Mouse (Mus musculus) limb, embryonic 13.5 days (tissue): ENCODE measurements around the gene Bbx. TPM values are rescaled to one million over a fixed set of nuclear protein-coding genes. Genes with fewer than 3 reads are reported as not detected.
A peak's percentile ranks its signal among the peaks of the same experiment; 100 is the strongest.

ENCODE experiments used
- ATAC-seq: fragments of 200-750 bp; cut with Nextera tagmentation; 2 replicates; pipeline ENCODE4 v1.8.0; 2017; ENCODE audit warnings: low read depth, moderate number of reproducible peaks, moderate TSS enrichment; ENCODE audit not compliant: low FRiP score
- H3K27ac ChIP-seq: fragments of 300-500 bp; sonication (generic); 2 replicates; pipeline ENCODE4 v1.5.1; 2015; ENCODE audit warnings: inconsistent platforms, mild to moderate bottlenecking, moderate library complexity
- H3K27me3 ChIP-seq: fragments of 300-500 bp; sonication (generic); 2 replicates; pipeline ENCODE4 v1.6.1; 2015; ENCODE audit warnings: mild to moderate bottlenecking, inconsistent platforms
- H3K36me3 ChIP-seq: fragments of 300-500 bp; sonication (generic); 2 replicates; pipeline ENCODE4 v1.6.1; 2015; ENCODE audit warnings: inconsistent platforms, mild to moderate bottlenecking, moderate library complexity
- H3K4me1 ChIP-seq: fragments of 300-500 bp; sonication (generic); 2 replicates; pipeline ENCODE4 v1.6.1; 2015; ENCODE audit warnings: inconsistent platforms
- H3K4me2 ChIP-seq: fragments of 300-500 bp; sonication (generic); replicated peaks from 2 replicates; pipeline ENCODE4 v1.6.1; 2015; ENCODE audit warnings: inconsistent platforms, mild to moderate bottlenecking, moderate library complexity
- H3K4me3 ChIP-seq: fragments of 300-500 bp; sonication (generic); 2 replicates; pipeline ENCODE4 v1.5.1; 2015; ENCODE audit warnings: moderate library complexity, mild to moderate bottlenecking, inconsistent platforms
- H3K9ac ChIP-seq: fragments of 300-500 bp; sonication (generic); 2 replicates; pipeline ENCODE4 v1.6.1; 2015; ENCODE audit warnings: mild to moderate bottlenecking, inconsistent platforms
- H3K9me3 ChIP-seq: fragments of 300-500 bp; sonication (generic); 2 replicates; pipeline ENCODE4 v1.6.1; 2016; ENCODE audit warnings: inconsistent platforms
- WGBS: fragments of 180-500 bp; shearing (Covaris S2); methylation state at CpG from one replicate; pipeline ENCODE4 v1.1.7; 2015; 5-methylcytosine and 5-hydroxymethylcytosine counted together
- polyA plus RNA-seq: library from polyadenylated mRNA; unstranded; fragments of >200 nt; fragmentation: Nextera tagmentation; extraction: Ambion mirVana; gene quantifications from 2 replicates; pipeline ENCODE4 v1.2.1, GENCODE M21; 2015

Gene Bbx
- polyA plus RNA-seq, 1 experiment from 2014 or later, result 54.4 TPM

- no peak for ATAC-seq
- Histone ChIP-seq H3K4me1 (peaks cover 17% of the 10 kb centered on the region), H3K4me3 (peak overlapping the region; percentile 52), H3K9me3 (no peaks in the 10 kb centered on the region), H3K27ac (peak overlapping the region; percentile 81), H3K27me3 (no peaks in the 10 kb centered on the region), H3K4me2 (peak overlapping the region; percentile 63), H3K36me3 (no peaks in the 10 kb centered on the region), H3K9ac (peak overlapping the region; percentile 67)
- WGBS, result 35% methylated on average over 17 of the region's 17 CpGs
These were observed 68.6 kb downstream of the Bbx start for GRCm38 (mm10) chr16:50363443-50364188.

GRCm38 (mm10) chr16:50360631-50361030 lies 71.6 kb downstream of the Bbx start:
- Histone ChIP-seq H3K27ac (no peak overlapping the region), H3K4me3 (no peak overlapping the region), H3K36me3 (no peaks in the 10 kb centered on the region; the same call in 1 of the 2 replicates), H3K27me3 (no peaks in the 10 kb centered on the region), H3K4me1 (peaks cover 13% of the 10 kb centered on the region), H3K4me2 (no peak overlapping the region), H3K9me3 (no peaks in the 10 kb centered on the region), H3K9ac (no peak overlapping the region)
- no peak for ATAC-seq
- 83% methylated on average over 7 of the region's 7 CpGs for WGBS

- no peaks in the 10 kb centered on the region for H3K27me3 ChIP-seq
- 64% methylated on average over 2 of the region's 2 CpGs for WGBS
- no peak overlapping the region for H3K4me2 ChIP-seq
- no peaks in the 10 kb centered on the region for H3K9me3 ChIP-seq
- ATAC-seq, result no peak
- no peak overlapping the region for H3K9ac ChIP-seq
- H3K4me3 ChIP-seq, result no peak overlapping the region
- H3K4me1 ChIP-seq, result no peaks in the 10 kb centered on the region
- peaks cover 4% of the 10 kb centered on the region; the same call in 1 of the 2 replicates for H3K36me3 ChIP-seq
- H3K27ac ChIP-seq, result no peak overlapping the region
These were observed 102.5 kb downstream of the Bbx start for GRCm38 (mm10) chr16:50329684-50330083.

GRCm38 (mm10) chr16:50324746-50325145 lies 107.4 kb downstream of the Bbx start:
- no peak for ATAC-seq

GRCm38 (mm10) chr16:50324292-50324691 lies 107.9 kb downstream of the Bbx start:
- Histone ChIP-seq H3K27me3 (no peaks in the 10 kb centered on the region), H3K4me1 (peaks cover 4% of the 10 kb centered on the region), H3K4me2 (no peak overlapping the region), H3K4me3 (no peak overlapping the region), H3K9me3 (no peaks in the 10 kb centered on the region), H3K9ac (no peak overlapping the region), H3K27ac (no peak overlapping the region), H3K36me3 (peaks cover 4% of the 10 kb centered on the region; the same call in 1 of the 2 replicates)
- WGBS, result 81% methylated on average over 6 of the region's 6 CpGs
- ATAC-seq, result no peak; the same call in 1 of the 2 replicates

More at GRCm38 (mm10) chr16:50324746-50325145, 107.4 kb downstream of the Bbx start:
- H3K9ac ChIP-seq, result no peak overlapping the region
- no peak overlapping the region for H3K4me2 ChIP-seq
- no peaks in the 10 kb centered on the region for H3K27me3 ChIP-seq
- H3K9me3 ChIP-seq, result no peaks in the 10 kb centered on the region
- 21% methylated on average over 2 of the region's 2 CpGs for WGBS
- no peak overlapping the region for H3K4me3 ChIP-seq
- H3K27ac ChIP-seq, result no peak overlapping the region
- H3K36me3 ChIP-seq, result peaks cover 4% of the 10 kb centered on the region; the same call in 1 of the 2 replicates
- peaks cover 4% of the 10 kb centered on the region for H3K4me1 ChIP-seq

- H3K4me1 ChIP-seq, result peaks cover 4% of the 10 kb centered on the region
- H3K9me3 ChIP-seq, result no peaks in the 10 kb centered on the region
- ATAC-seq, result no peak
- no peak overlapping the region for H3K4me2 ChIP-seq
- H3K9ac ChIP-seq, result no peak overlapping the region
- no peak overlapping the region for H3K4me3 ChIP-seq
- WGBS, result 78% methylated on average over 3 of the region's 3 CpGs
- H3K27me3 ChIP-seq, result no peaks in the 10 kb centered on the region
- no peaks in the 10 kb centered on the region for H3K36me3 ChIP-seq
- no peak overlapping the region for H3K27ac ChIP-seq
These were observed 110.8 kb downstream of the Bbx start for GRCm38 (mm10) chr16:50321368-50321767.

GRCm38 (mm10) chr16:50318255-50318654 lies 113.9 kb downstream of the Bbx start:
- no peaks in the 10 kb centered on the region for H3K9me3 ChIP-seq
- no peak overlapping the region for H3K9ac ChIP-seq
- H3K4me1 ChIP-seq, result no peaks in the 10 kb centered on the region
- WGBS, result 90% methylated on average over 3 of the region's 3 CpGs
- ATAC-seq, result no peak
- no peak overlapping the region for H3K27ac ChIP-seq
- H3K36me3 ChIP-seq, result no peaks in the 10 kb centered on the region
- H3K4me3 ChIP-seq, result no peak overlapping the region
- H3K27me3 ChIP-seq, result no peaks in the 10 kb centered on the region
- no peak overlapping the region for H3K4me2 ChIP-seq

GRCm38 (mm10) chr16:50315349-50315969 lies 116.7 kb downstream of the Bbx start:
- WGBS, result 79% methylated on average over 1 of the region's 1 CpGs
- no peak overlapping the region for H3K9ac ChIP-seq
- no peak for ATAC-seq
- no peaks in the 10 kb centered on the region for H3K9me3 ChIP-seq
- no peak overlapping the region for H3K4me2 ChIP-seq
- H3K36me3 ChIP-seq, result no peaks in the 10 kb centered on the region
- H3K4me1 ChIP-seq, result no peaks in the 10 kb centered on the region
- H3K27me3 ChIP-seq, result no peaks in the 10 kb centered on the region
- no peak overlapping the region for H3K4me3 ChIP-seq
- H3K27ac ChIP-seq, result no peak overlapping the region

- 89% methylated on average over 4 of the region's 4 CpGs for WGBS
- H3K36me3 ChIP-seq, result no peaks in the 10 kb centered on the region
- H3K9ac ChIP-seq, result no peak overlapping the region
- H3K4me3 ChIP-seq, result no peak overlapping the region
- no peaks in the 10 kb centered on the region for H3K9me3 ChIP-seq
- H3K4me2 ChIP-seq, result no peak overlapping the region
- ATAC-seq, result no peak
- no peaks in the 10 kb centered on the region for H3K4me1 ChIP-seq
- H3K27me3 ChIP-seq, result no peaks in the 10 kb centered on the region
- H3K27ac ChIP-seq, result no peak overlapping the region
These were observed 120.6 kb downstream of the Bbx start for GRCm38 (mm10) chr16:50311588-50311987.

- H3K27me3 ChIP-seq, result no peaks in the 10 kb centered on the region
- WGBS, result 79% methylated on average over 9 of the region's 9 CpGs
- H3K9ac ChIP-seq, result no peak overlapping the region
- no peaks in the 10 kb centered on the region for H3K9me3 ChIP-seq
- H3K36me3 ChIP-seq, result no peaks in the 10 kb centered on the region
- ATAC-seq, result no peak
- no peak overlapping the region for H3K27ac ChIP-seq
- no peak overlapping the region for H3K4me2 ChIP-seq
- no peaks in the 10 kb centered on the region for H3K4me1 ChIP-seq
- no peak overlapping the region for H3K4me3 ChIP-seq
These were observed 122.7 kb downstream of the Bbx start for GRCm38 (mm10) chr16:50309411-50310042.

- Histone ChIP-seq H3K4me3 (no peak overlapping the region), H3K4me2 (no peak overlapping the region), H3K9me3 (no peaks in the 10 kb centered on the region), H3K9ac (no peak overlapping the region), H3K36me3 (no peaks in the 10 kb centered on the region), H3K27ac (no peak overlapping the region), H3K4me1 (no peaks in the 10 kb centered on the region), H3K27me3 (no peaks in the 10 kb centered on the region)
- no peak for ATAC-seq
- 81% methylated on average over 6 of the region's 6 CpGs for WGBS
These were observed 123.9 kb downstream of the Bbx start for GRCm38 (mm10) chr16:50308256-50308655.

- no peak for ATAC-seq
- Histone ChIP-seq H3K27ac (no peak overlapping the region), H3K9me3 (no peaks in the 10 kb centered on the region), H3K27me3 (no peaks in the 10 kb centered on the region), H3K4me2 (no peak overlapping the region), H3K4me3 (no peak overlapping the region), H3K4me1 (no peaks in the 10 kb centered on the region), H3K36me3 (no peaks in the 10 kb centered on the region), H3K9ac (no peak overlapping the region)
- 88% methylated on average over 4 of the region's 4 CpGs for WGBS
These were observed 125.0 kb downstream of the Bbx start for GRCm38 (mm10) chr16:50307231-50307630.
